ENCODE assay signal across 13 mouse cellular contexts in genomic region chr13:85430040-85430439, GRCm38 (mm10).
A peak's percentile ranks its signal among the peaks of the same experiment; 100 is the strongest.
DNase-seq lines count a peak whose midpoint lies in the region; ATAC-seq lines count a peak whose summit lies in the region.
"Had no signal": no experiment of that assay in that cellular context is flagged by ENCODE, and none has a peak within 500 bp of the region (broad histone marks: within the 10 kb centered on the region; RNA-seq: fewer than 3 reads in every experiment).

No protein-coding gene starts in this region.

- H3K4me1 ChIP-seq in heart, embryonic 11.5 days (ENCODE audit: control insufficient read depth, insufficient read depth, low read length) = no peaks in the 10 kb centered on the region
- H3K4me1 ChIP-seq: hindbrain, embryonic 13.5 days; liver, embryonic 13.5 days had no signal

- no peak overlapping the region for H3K9ac ChIP-seq in heart, embryonic 11.5 days (ENCODE audit: low read depth, low read length)
- H3K9ac ChIP-seq: hindbrain, embryonic 13.5 days; liver, embryonic 13.5 days had no signal

- no peak for ATAC-seq in heart, embryonic 11.5 days (replicated peaks; ENCODE audit: insufficient number of reproducible peaks, low FRiP score, low TSS enrichment)
- peak; percentile 93 for ATAC-seq in inflammation-experienced regulatory T-cells, adult 6 months

- H3K27ac ChIP-seq in heart, embryonic 11.5 days (ENCODE audit: low read depth, low read length) = no peak overlapping the region
- H3K27ac ChIP-seq: hindbrain, embryonic 13.5 days; liver, embryonic 13.5 days had no signal

- H3K4me2 ChIP-seq in heart, embryonic 11.5 days = no peak overlapping the region
- H3K4me2 ChIP-seq: hindbrain, embryonic 13.5 days; liver, embryonic 13.5 days had no signal

- no peak overlapping the region for H3K4me3 ChIP-seq in heart, embryonic 11.5 days (ENCODE audit: low read depth, low read length)
- H3K4me3 ChIP-seq: erythroblast, embryonic 14.5 days; hindbrain, embryonic 13.5 days; liver, embryonic 13.5 days had no signal

- peak; percentile 92 for DNase-seq in heart, adult 11 months
- peak; percentile 97 for DNase-seq in 416B (ENCODE audit: low read depth)
- DNase-seq in adipocyte (ENCODE audit: low spot score) = peak; percentile 47
- no peak for DNase-seq in adrenal gland, adult (ENCODE audit: inconsistent age in 2 of 2, low spot score in 1 of 2)
- DNase-seq in embryo, embryonic 9.5 days (ENCODE audit: extremely low spot score) = no peak
- no peak for DNase-seq in ovary, adult 18-20 months (ENCODE audit: low spot score)
- DNase-seq: kidney, postnatal 25 days; liver, embryonic 13.5 days; midbrain, embryonic 14.5 days had no signal

- WGBS in heart, embryonic 11.5 days (ENCODE audit: insufficient replicate concordance) = 62% methylated on average over 3 of the region's 3 CpGs

- no peaks in the 10 kb centered on the region for H3K27me3 ChIP-seq in heart, embryonic 11.5 days (ENCODE audit: control insufficient read depth, insufficient read depth, low read length)
- H3K27me3 ChIP-seq: hindbrain, embryonic 13.5 days; liver, embryonic 13.5 days had no signal

- no peaks in the 10 kb centered on the region for H3K36me3 ChIP-seq in heart, embryonic 11.5 days (ENCODE audit: control insufficient read depth, insufficient read depth, low read length)
- H3K36me3 ChIP-seq: hindbrain, embryonic 13.5 days; liver, embryonic 13.5 days had no signal

- no peaks in the 10 kb centered on the region for H3K9me3 ChIP-seq in heart, embryonic 11.5 days (replicated peaks; ENCODE audit: control insufficient read depth, low read length)
- H3K9me3 ChIP-seq: hindbrain, embryonic 13.5 days; liver, embryonic 13.5 days had no signal

Comparison
In these comparisons a context has a peak if more than half of its experiments do, and no peak if none do; other contexts are left out.
1. DNase-seq: peak in heart, adult 11 months (single experiment), 416B (single experiment) and adipocyte (single experiment); none in adrenal gland, adult (0 of 2), embryo, embryonic 9.5 days (single experiment) and ovary, adult 18-20 months (single experiment).